Mouse (Mus musculus): Measurements from ENCODE around the gene Fcgr4. TPM values are rescaled to one million over a fixed set of nuclear protein-coding genes. Genes with fewer than 3 reads are reported as not detected.

Fcgr4 gene
- polyA plus RNA-seq, 1 experiment from 2014 or later: not detected

DNA sequence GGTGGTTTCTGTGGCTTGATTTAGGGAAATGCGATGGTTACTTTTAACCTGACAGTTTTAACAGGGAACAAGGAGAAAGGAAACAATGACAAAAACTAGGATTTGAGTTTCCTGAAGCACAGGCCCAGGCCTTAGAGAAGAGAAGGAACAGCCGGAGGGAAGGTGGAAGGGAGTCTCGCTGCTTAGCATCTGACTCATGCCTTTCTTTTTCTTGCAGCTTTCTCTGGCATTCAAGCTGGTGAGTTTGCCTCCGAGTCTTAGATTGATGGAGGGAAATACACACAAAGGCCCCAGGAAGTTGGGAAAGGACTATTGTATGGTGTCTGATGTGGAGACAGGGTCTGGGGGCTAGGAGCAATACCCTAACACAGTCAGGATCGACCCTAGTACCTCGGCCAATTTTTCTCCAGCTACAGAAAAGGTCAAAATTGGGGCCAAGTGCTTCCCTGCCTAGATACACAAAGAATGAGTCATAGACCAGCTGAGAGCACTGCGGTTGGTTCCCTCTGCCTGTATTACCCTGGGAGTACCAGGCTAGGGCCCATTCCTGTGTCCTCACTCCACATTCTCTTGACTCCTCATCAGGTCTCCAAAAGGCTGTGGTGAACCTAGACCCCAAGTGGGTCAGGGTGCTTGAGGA lies 711 bp downstream of the Fcgr4 start:
- Histone ChIP-seq H3K4me3 (no peak overlapping the region), H3K9me3 (replicated peaks) (no peaks in the 10 kb centered on the region), H3K4me1 (no peaks in the 10 kb centered on the region), H3K36me3 (no peaks in the 10 kb centered on the region), H3K27ac (no peak overlapping the region), H3K27me3 (ENCODE audit: low read depth, poor library complexity, severe bottlenecking) (no peaks in the 10 kb centered on the region)
- WGBS: 83% methylated on average over 7 of the region's 7 CpGs
- DNase-seq (ENCODE audit: low spot score): no peak

DNA sequence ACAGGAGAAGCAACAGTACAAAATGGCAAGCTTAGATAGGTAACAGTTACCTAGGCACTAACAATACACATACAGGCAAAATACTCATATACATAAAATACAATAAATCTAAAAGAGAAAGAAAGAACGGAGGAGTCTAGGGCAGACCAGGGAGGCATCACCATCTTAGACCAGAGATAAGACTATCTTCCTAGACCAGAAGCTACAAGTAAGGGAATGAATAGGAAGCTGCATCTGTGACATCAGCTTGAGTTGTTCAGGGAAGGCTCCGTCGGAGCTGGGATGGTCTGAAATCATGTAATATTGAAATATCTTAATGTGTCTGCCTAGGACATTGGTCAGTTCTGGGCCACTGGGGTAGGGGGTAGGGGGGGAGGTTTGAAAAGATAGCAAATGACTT lies 13.0 kb downstream of the Fcgr4 start:
- Histone ChIP-seq H3K4me1 (peaks cover 21% of the 10 kb centered on the region), H3K27ac (no peak overlapping the region), H3K36me3 (no peaks in the 10 kb centered on the region), H3K9me3 (replicated peaks) (no peaks in the 10 kb centered on the region), H3K4me3 (no peak overlapping the region), H3K27me3 (ENCODE audit: low read depth, poor library complexity, severe bottlenecking) (peaks cover 69% of the 10 kb centered on the region)
- no peak for DNase-seq (ENCODE audit: low spot score)
- 92% methylated on average over 3 of the region's 3 CpGs for WGBS

DNA sequence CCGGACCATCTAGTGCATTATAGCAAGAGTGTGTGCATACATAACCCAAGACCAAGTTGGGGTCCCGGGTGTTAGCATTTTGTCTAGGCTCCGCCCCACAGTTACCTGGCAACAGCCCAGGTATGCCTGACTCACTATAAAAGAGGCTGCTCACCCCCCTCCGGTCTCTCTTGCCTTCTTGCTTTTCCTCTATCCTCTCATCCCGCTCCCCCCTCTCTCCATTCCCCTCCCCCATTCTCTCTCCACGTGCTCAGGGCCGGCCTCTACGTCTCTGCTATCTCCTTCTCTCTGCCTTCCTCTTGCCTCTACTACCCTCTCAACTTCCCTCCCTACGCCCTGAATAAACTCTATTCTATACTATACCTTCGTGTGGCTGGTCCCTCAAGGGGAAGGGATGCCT lies 14.0 kb downstream of the Fcgr4 start:
- Histone ChIP-seq H3K27me3 (ENCODE audit: low read depth, poor library complexity, severe bottlenecking) (peaks cover 69% of the 10 kb centered on the region), H3K36me3 (no peaks in the 10 kb centered on the region), H3K4me1 (peaks cover 21% of the 10 kb centered on the region), H3K27ac (no peak overlapping the region), H3K9me3 (replicated peaks) (no peaks in the 10 kb centered on the region), H3K4me3 (peak overlapping the region; percentile 60)
- DNase-seq (ENCODE audit: low spot score): no peak
- 6% methylated on average over 10 of the region's 10 CpGs for WGBS

DNA sequence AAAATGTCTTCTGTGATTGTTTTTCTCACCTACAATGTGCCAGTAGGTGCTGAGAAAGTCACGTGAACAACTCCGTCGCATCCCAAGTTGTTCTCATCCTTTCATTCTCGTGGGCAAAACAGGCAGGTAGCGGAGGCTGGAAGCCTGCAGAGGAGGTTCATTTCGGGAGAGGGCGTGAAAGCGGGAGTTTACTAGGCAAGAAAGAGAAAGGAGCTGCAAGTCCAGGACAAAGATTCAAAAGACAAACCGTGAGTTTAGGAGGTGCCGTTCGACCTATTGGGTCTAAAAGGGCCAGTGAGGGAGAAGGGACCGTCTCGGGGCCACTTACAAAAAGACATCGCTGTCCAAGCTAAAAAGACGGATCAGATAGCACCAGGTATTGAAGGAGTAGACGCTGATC lies 14.5 kb downstream of the Fcgr4 start:
- Histone ChIP-seq H3K36me3 (no peaks in the 10 kb centered on the region), H3K27me3 (ENCODE audit: low read depth, poor library complexity, severe bottlenecking) (peaks cover 69% of the 10 kb centered on the region), H3K9me3 (replicated peaks) (no peaks in the 10 kb centered on the region), H3K4me3 (peak overlapping the region; percentile 60), H3K27ac (no peak overlapping the region), H3K4me1 (peaks cover 21% of the 10 kb centered on the region)
- DNase-seq (ENCODE audit: low spot score): no peak
- WGBS: under 1% methylated on average over 16 of the region's 16 CpGs

DNA sequence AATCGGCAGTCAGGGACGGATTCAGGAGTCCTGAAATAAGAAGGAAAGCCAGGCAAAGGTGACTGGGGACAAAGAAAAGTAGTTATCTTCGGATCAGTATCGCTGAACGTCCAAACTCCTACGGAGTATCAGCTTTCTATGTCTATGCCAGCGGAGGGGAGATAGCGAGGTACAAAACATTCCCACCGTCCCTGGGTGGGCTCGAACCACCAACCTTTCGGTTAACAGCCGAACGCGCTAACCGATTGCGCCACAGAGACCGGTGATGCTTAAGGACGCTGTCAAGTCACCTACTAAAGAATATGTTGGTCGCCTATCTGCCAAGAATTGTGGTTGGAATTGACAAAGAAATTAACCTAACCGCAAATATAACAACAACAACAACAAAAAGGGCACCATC lies 15.0 kb downstream of the Fcgr4 start:
- Histone ChIP-seq H3K4me1 (peaks cover 21% of the 10 kb centered on the region), H3K9me3 (replicated peaks) (no peaks in the 10 kb centered on the region), H3K36me3 (no peaks in the 10 kb centered on the region), H3K27me3 (ENCODE audit: low read depth, poor library complexity, severe bottlenecking) (peaks cover 69% of the 10 kb centered on the region), H3K4me3 (peak overlapping the region; percentile 60), H3K27ac (no peak overlapping the region)
- WGBS: under 1% methylated on average over 20 of the region's 20 CpGs
- DNase-seq (ENCODE audit: low spot score): peak; percentile 89

DNA sequence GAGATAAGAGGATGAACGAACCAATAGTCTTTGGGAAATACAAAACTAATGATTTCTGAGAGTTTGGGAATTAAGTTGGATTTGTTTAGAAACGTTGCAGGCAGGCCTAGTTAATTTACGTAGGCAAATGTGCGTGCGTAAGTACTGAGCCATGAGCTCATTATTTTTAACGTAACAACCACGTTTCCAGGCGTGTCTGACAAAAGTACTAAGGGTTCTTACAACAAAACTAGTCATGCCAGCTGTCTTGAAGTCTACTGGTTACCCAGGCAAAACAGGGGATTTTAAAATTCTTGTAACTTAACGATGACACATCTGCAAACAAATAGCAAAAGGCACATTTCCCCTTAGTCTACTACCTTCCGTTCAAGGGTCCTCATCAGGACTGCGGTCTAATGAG lies 15.5 kb downstream of the Fcgr4 start:
- no peak for DNase-seq (ENCODE audit: low spot score)
- Histone ChIP-seq H3K27me3 (ENCODE audit: low read depth, poor library complexity, severe bottlenecking) (peaks cover 66% of the 10 kb centered on the region), H3K9me3 (replicated peaks) (no peaks in the 10 kb centered on the region), H3K27ac (no peak overlapping the region), H3K36me3 (no peaks in the 10 kb centered on the region), H3K4me3 (peak overlapping the region; percentile 60), H3K4me1 (peaks cover 21% of the 10 kb centered on the region)
- WGBS: 10% methylated on average over 11 of the region's 11 CpGs

DNA sequence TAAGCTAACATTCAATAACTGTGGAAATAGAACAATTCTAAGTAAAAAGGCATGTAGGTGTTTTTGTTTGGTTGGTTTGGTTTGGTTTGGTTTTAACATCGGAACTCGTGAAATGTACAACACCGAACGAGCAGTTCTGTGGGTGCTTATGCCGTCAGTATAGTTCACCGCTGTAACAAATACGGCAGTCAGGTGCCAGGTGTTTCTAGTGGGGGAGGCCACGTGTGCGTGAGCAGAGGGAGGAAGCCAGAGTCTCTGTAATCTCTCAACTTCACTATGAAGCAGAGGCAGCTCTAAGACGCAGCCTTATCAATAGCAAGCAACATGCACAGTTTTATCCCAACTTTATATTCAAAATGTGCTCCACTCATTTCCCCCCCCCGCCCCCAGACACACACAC lies 16.9 kb downstream of the Fcgr4 start:
- H3K9me3 ChIP-seq (replicated peaks): no peaks in the 10 kb centered on the region
- no peak for DNase-seq (ENCODE audit: low spot score)
- no peak overlapping the region for H3K4me3 ChIP-seq
- H3K4me1 ChIP-seq: peaks cover 21% of the 10 kb centered on the region
- no peak overlapping the region for H3K27ac ChIP-seq
- no peaks in the 10 kb centered on the region for H3K36me3 ChIP-seq
- peaks cover 51% of the 10 kb centered on the region for H3K27me3 ChIP-seq (ENCODE audit: low read depth, poor library complexity, severe bottlenecking)
- WGBS: 59% methylated on average over 11 of the region's 11 CpGs

DNA sequence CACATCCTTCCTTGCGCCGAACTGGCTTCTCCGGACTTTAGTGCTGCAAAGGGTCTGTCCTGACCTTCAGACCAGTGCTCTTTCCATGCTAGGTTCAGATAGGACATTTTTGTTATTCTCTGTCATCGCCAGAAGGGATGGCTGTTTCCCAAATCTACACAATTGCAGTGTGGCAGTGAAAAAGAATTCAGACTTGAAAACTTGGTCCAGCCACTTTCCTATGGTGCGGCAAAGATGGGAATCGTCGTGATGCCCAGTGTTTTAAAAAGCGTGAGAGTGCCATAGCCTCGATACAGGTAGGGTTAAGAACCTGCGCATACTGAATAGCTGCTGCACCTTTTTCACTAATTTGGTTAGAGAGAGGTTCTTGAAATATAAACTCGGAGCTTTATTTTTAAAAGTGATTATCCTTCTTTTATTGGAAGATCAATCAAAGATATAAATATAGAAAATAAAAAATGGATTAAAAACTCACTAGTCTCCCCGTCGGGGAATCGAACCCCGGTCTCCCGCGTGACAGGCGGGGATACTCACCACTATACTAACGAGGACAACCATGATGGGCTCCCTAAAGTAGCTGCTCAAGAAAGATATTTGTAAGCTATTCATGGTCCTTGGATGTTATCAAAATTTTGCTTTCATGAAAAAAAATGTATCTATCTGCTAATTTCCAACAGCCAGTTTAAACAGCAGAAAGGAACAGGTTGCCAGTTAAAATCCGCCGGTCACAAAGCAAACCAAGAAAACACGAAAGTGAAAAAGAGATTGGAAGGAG lies 18.0 kb downstream of the Fcgr4 start:
- DNase-seq (ENCODE audit: low spot score): peak; percentile 60
- Histone ChIP-seq H3K4me3 (peak overlapping the region; percentile 88), H3K36me3 (no peaks in the 10 kb centered on the region), H3K27me3 (ENCODE audit: low read depth, poor library complexity, severe bottlenecking) (peaks cover 40% of the 10 kb centered on the region), H3K4me1 (peaks cover 21% of the 10 kb centered on the region), H3K27ac (no peak overlapping the region), H3K9me3 (replicated peaks) (no peaks in the 10 kb centered on the region)
- 4% methylated on average over 22 of the region's 22 CpGs for WGBS

DNA sequence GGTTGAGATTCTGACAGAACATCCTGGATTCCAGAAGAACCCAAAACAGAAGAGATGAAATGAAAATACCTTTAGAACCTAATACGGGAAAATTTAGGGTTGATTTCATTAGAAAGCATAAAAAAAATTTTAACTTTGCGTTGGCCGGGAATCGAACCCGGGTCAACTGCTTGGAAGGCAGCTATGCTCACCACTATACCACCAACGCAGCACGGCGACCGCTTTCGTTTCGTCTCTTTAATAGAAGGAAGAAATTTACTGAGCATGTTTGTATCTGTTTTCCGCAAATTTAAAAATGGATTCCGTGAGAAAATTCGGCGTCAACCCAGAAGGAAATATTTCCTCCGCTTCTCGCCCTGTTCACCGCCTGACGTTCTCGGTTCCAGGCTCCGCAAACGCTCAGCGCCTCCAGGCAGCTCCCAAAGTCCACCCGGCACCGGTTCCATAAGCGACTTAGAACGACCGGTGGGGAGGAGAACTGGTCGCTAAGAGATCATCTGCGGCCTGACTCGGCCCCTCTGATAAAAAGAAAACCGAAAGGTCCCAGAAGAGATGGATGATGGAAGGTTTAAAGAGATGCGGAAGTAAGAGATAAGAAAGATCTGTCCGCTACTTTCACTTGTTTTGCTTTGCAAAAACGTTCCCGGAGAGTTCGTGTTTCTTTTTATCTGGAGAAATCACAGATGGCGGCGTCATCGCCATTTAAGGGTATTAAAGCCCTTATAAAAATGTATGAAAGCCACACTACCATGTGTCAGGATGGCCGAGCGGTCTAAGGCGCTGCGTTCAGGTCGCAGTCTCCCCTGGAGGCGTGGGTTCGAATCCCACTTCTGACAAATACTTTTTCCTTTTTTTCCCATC lies 19.4 kb downstream of the Fcgr4 start:
- Histone ChIP-seq H3K27ac (peak overlapping the region; percentile 82), H3K9me3 (replicated peaks) (no peaks in the 10 kb centered on the region), H3K4me3 (peak overlapping the region; percentile 88), H3K36me3 (no peaks in the 10 kb centered on the region), H3K4me1 (peaks cover 15% of the 10 kb centered on the region), H3K27me3 (ENCODE audit: low read depth, poor library complexity, severe bottlenecking) (peaks cover 27% of the 10 kb centered on the region)
- peak; percentile 92 for DNase-seq (ENCODE audit: low spot score)
- under 1% methylated on average over 47 of the region's 47 CpGs for WGBS

DNA sequence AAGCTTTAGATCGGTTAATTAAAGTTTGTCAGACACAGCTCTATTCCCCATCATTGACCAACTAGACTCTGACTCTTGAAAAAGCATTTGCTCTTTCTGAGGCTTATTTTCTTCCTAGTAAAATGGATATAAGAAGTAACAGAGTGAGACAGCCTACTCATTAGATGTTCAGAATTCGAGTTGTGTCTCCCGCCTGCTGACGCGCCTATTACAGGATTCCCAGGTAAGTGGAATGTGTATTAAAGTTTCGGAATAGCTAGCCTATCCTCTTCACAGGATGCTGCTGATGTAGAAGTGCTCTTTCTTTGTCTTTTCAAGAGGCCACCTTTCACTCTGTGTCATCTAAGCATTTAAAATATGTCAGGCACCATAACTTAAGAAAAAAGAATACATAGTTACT lies 20.4 kb downstream of the Fcgr4 start:
- no peaks in the 10 kb centered on the region for H3K36me3 ChIP-seq
- H3K27me3 ChIP-seq (ENCODE audit: low read depth, poor library complexity, severe bottlenecking): peaks cover 21% of the 10 kb centered on the region
- H3K4me1 ChIP-seq: peaks cover 13% of the 10 kb centered on the region
- no peak overlapping the region for H3K27ac ChIP-seq
- no peak overlapping the region for H3K4me3 ChIP-seq
- no peak for DNase-seq (ENCODE audit: low spot score)
- no peaks in the 10 kb centered on the region for H3K9me3 ChIP-seq (replicated peaks)
- WGBS: 80% methylated on average over 6 of the region's 6 CpGs

DNA sequence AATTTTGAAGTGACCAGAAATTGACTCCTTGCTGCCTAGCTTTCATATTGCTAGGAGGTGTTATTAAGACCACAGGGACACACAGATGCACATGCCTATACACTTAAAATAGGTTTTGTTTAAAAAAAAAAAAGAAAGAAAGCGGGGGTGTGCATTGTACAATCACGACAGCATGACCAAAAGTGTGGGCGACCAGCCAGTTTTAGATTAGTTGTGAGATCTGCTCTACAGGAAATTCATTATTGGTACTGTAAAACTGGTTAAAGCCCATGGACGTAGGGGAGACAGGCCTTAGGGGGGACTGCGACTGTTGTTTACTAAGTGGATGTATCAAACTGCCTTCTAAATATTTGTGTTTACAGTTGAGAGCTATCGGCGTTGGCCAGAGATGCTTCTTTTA lies 21.2 kb downstream of the Fcgr4 start:
- no peaks in the 10 kb centered on the region for H3K9me3 ChIP-seq (replicated peaks)
- H3K27ac ChIP-seq: no peak overlapping the region
- WGBS: 92% methylated on average over 7 of the region's 7 CpGs
- peaks cover 18% of the 10 kb centered on the region for H3K27me3 ChIP-seq (ENCODE audit: low read depth, poor library complexity, severe bottlenecking)
- peaks cover 5% of the 10 kb centered on the region for H3K4me1 ChIP-seq
- no peak for DNase-seq (ENCODE audit: low spot score)
- H3K4me3 ChIP-seq: no peak overlapping the region
- no peaks in the 10 kb centered on the region for H3K36me3 ChIP-seq

DNA sequence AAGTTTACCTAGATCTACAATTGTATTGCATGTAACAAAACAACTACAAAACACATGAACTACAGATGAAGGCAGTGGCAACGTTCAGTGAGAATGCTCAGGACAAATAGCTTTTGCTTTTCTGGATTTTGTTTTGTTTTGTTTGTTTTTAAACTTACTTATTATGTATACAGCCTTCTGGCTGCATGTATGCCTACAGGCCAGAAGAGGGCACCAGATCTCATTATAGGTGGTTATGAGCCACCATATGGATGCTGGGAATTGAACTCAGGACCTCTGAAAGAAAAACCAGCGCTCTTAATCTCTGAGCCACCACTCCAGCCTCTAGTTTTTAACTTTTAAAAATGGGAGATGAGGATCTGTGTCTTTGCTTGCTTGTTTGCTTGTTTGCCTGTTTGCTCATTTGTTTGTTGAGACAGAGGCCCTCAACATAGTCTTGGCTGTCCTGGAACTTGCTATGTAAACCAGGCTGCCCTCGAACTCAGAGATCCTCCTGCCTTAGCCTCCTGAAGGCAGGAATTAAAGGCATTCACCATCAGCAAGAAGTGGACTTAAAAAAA lies 25.0 kb downstream of the Fcgr4 start:
- Histone ChIP-seq H3K36me3 (no peaks in the 10 kb centered on the region), H3K27me3 (ENCODE audit: low read depth, poor library complexity, severe bottlenecking) (no peaks in the 10 kb centered on the region), H3K4me1 (0 out of 2 replicates have a peak, but pooled peaks cover 3% of the 10 kb centered on the region), H3K9me3 (replicated peaks) (no peaks in the 10 kb centered on the region), H3K4me3 (peak overlapping the region; percentile 67), H3K27ac (no peak overlapping the region)
- 72% methylated on average over 3 of the region's 3 CpGs for WGBS
- DNase-seq (ENCODE audit: low spot score): no peak

Measured in limb, embryonic 10.5 days (tissue).